Mouse (Mus musculus) yolk sac, embryonic 10.5 days (tissue): ENCODE results near the gene Ppp2r5c.

Experiments used
- DNase-seq: peaks from one replicate; pipeline ENCODE4 v3.0.0-alpha.2; 2017; ENCODE audit warnings: low spot score

Ppp2r5c gene

GRCm38 (mm10) chr12:110442238-110442637 lies 4.7 kb upstream of the Ppp2r5c start:
- no peak for DNase-seq

GRCm38 (mm10) chr12:110444530-110444929 lies 2.4 kb upstream of the Ppp2r5c start:
- no peak for DNase-seq

- DNase-seq = no peak
Measured at GRCm38 (mm10) chr12:110445775-110446174, 1.1 kb upstream of the Ppp2r5c start.

GRCm38 (mm10) chr12:110447306-110447705 lies 386 bp downstream of the Ppp2r5c start:
- DNase-seq = peak; percentile 26

- DNase-seq = no peak
Measured at GRCm38 (mm10) chr12:110448767-110449166, 1.8 kb downstream of the Ppp2r5c start.

- peak; percentile 43 for DNase-seq
Measured at GRCm38 (mm10) chr12:110454223-110454622, 7.3 kb downstream of the Ppp2r5c start.

GRCm38 (mm10) chr12:110456024-110456423 lies 9.1 kb downstream of the Ppp2r5c start:
- no peak for DNase-seq

- DNase-seq = no peak
Measured at GRCm38 (mm10) chr12:110458667-110459066, 11.7 kb downstream of the Ppp2r5c start.

GRCm38 (mm10) chr12:110460418-110461300 lies 13.7 kb downstream of the Ppp2r5c start:
- no peak for DNase-seq

- no peak for DNase-seq
Measured at GRCm38 (mm10) chr12:110463711-110464110, 16.8 kb downstream of the Ppp2r5c start.

GRCm38 (mm10) chr12:110471426-110471825 lies 24.5 kb downstream of the Ppp2r5c start:
- no peak for DNase-seq

GRCm38 (mm10) chr12:110472247-110472646 lies 25.3 kb downstream of the Ppp2r5c start:
- no peak for DNase-seq

- DNase-seq = no peak
Measured at GRCm38 (mm10) chr12:110474497-110474896, 27.6 kb downstream of the Ppp2r5c start.

- DNase-seq = no peak
Measured at GRCm38 (mm10) chr12:110476561-110476960, 29.6 kb downstream of the Ppp2r5c start.

GRCm38 (mm10) chr12:110477906-110478305 lies 31.0 kb downstream of the Ppp2r5c start:
- DNase-seq = no peak

GRCm38 (mm10) chr12:110478601-110479008 lies 31.7 kb downstream of the Ppp2r5c start:
- DNase-seq = no peak

GRCm38 (mm10) chr12:110479268-110479667 lies 32.3 kb downstream of the Ppp2r5c start:
- DNase-seq = no peak

- no peak for DNase-seq
Measured at GRCm38 (mm10) chr12:110480701-110481100, 33.8 kb downstream of the Ppp2r5c start.

GRCm38 (mm10) chr12:110483761-110484160 lies 36.8 kb downstream of the Ppp2r5c start:
- no peak for DNase-seq

GRCm38 (mm10) chr12:110484824-110485584 lies 38.1 kb downstream of the Ppp2r5c start:
- DNase-seq = peak; percentile 35

GRCm38 (mm10) chr12:110485585-110486331 lies 38.8 kb downstream of the Ppp2r5c start:
- DNase-seq = peak; percentile 92

- no peak for DNase-seq
Measured at GRCm38 (mm10) chr12:110486852-110487251, 39.9 kb downstream of the Ppp2r5c start.
